Mouse (Mus musculus) liver, postnatal 0 days (tissue): ENCODE measurements around the gene Fbxo10.

Experiments
- CTCF ChIP-seq: sonication (generic); IDR thresholded peaks from 2 replicates; pipeline ENCODE4 v1.5.1; 2016; ENCODE audit warnings: antibody characterized with exemption, low read depth
- EP300 ChIP-seq: IDR thresholded peaks from 2 replicates; pipeline ENCODE4 v1.6.1; 2016; ENCODE audit warnings: antibody characterized with exemption, low read depth, mild to moderate bottlenecking

DNA sequence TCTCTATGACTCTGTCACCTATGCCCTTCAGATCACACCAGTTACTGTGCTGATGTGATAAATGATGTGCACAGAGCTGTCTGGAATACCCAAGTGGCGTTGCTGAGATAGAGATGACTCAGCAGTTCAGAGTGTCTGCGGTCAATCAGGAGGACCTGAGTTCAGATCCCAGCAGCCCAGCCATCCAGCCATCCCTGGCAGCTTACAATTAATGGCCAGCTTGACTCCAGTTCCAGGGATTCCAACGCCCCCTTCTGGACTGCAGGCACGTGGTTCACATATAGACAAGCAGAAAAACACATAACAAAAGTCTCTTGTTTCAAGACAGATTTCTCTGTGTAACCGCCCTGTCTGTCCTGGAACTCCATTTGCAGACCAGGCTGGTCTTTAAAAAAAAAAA, 22.0 kb upstream of the Fbxo10 start:
- TF ChIP-seq CTCF = peak; percentile 29; the same call in 1 of the 2 replicates
- TF ChIP-seq EP300 = no peak
